Mouse (Mus musculus) G1E (cell line): ENCODE results near the gene Zc3h18.

Experiments used
- CTCF ChIP-seq: IDR thresholded peaks from 2 replicates; pipeline ENCODE4 v1.5.1; 2012; ENCODE audit warnings: low read depth, low read length, inconsistent platforms, mixed read lengths
- POLR2AphosphoS5 ChIP-seq: IDR thresholded peaks from 2 replicates; pipeline ENCODE4 v1.6.1; 2012; ENCODE audit warnings: low read depth, low read length, inconsistent platforms; ENCODE audit not compliant: insufficient replicate concordance

DNA sequence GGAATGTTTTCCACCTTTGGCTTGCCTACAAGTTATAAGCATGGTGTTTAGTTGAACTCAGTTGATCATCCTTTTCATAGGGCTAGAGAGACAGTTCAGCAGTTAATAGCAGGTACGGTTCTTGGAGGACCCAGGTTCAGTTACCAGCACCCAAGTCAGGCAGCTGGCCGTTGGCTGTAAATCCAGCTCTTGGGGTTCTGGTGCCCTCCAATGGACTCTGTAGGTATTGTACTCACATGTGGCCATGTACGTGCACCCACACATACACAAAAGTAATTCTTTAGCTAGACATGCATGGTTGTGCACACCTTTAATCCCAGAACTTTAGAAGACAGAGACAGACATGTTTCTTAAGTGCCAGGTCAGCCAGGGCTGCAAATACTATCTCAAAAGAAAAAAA is 12.9 kb downstream of the Zc3h18 start:
- TF ChIP-seq CTCF (no peak), POLR2AphosphoS5 (no peak)
